Mouse (Mus musculus) embryonic facial prominence, embryonic 11.5 days (tissue): ENCODE measurements at regions not wholly inside any gene's neighbourhood (a gene's known extent, or its start where the extent isn't known, plus 50 kb on each side); places are given as distances from the start of the nearest gene placed in this dataset.

Source experiments
- ATAC-seq: fragments of 200-750 bp; cut with Nextera tagmentation; replicated peaks from 2 replicates; pipeline ENCODE4 v1.8.0; 2017; ENCODE audit warnings: low read depth; ENCODE audit not compliant: insufficient number of reproducible peaks, low FRiP score, low TSS enrichment
- DNase-seq: peaks from one replicate; pipeline ENCODE4 v3.0.0-alpha.2; 2015; ENCODE audit warnings: low spot score
- H3K27ac ChIP-seq: fragments of 300-500 bp; sonication (generic); replicated peaks from 2 replicates; pipeline ENCODE4 v1.5.1; 2014; ENCODE audit warnings: mild to moderate bottlenecking, low read depth, low read length, control low read depth
- H3K27me3 ChIP-seq: fragments of 300-500 bp; sonication (generic); 2 replicates; pipeline ENCODE4 v1.6.1; 2014; ENCODE audit warnings: mild to moderate bottlenecking, low read length, moderate library complexity, mixed read lengths; ENCODE audit not compliant: control insufficient read depth, insufficient read depth
- H3K36me3 ChIP-seq: fragments of 300-500 bp; sonication (generic); replicated peaks from 2 replicates; pipeline ENCODE4 v1.6.1; 2014; ENCODE audit warnings: low read depth, mild to moderate bottlenecking, low read length, moderate library complexity, mixed read lengths; ENCODE audit not compliant: control insufficient read depth, insufficient read depth
- H3K4me1 ChIP-seq: fragments of 300-500 bp; sonication (generic); 2 replicates; pipeline ENCODE4 v1.6.1; 2014; ENCODE audit warnings: low read length, mixed read lengths; ENCODE audit not compliant: control insufficient read depth, insufficient read depth
- H3K4me2 ChIP-seq: fragments of 300-500 bp; sonication (generic); 2 replicates; pipeline ENCODE4 v1.6.1; 2014; ENCODE audit warnings: low read depth, mild to moderate bottlenecking, control low read depth, low read length, moderate library complexity
- H3K4me3 ChIP-seq: fragments of 300-500 bp; sonication (generic); 2 replicates; pipeline ENCODE4 v1.5.1; 2014; ENCODE audit warnings: low read depth, low read length, control low read depth
- H3K9ac ChIP-seq: fragments of 300-500 bp; sonication (generic); replicated peaks from 2 replicates; pipeline ENCODE4 v1.6.1; 2014; ENCODE audit warnings: mild to moderate bottlenecking, control low read depth, low read length
- H3K9me3 ChIP-seq: fragments of 300-500 bp; sonication (generic); replicated peaks from 2 replicates; pipeline ENCODE4 v1.6.1; 2016; ENCODE audit warnings: mild to moderate bottlenecking, low read length, inconsistent platforms, mixed read lengths; ENCODE audit not compliant: control insufficient read depth
- WGBS: fragments of 180-500 bp; shearing (Covaris S2); extraction: QIAGEN DNeasy Blood & Tissue Kit; methylation state at CpG from one replicate; pipeline ENCODE4 v1.1.7; 2014; 5-methylcytosine and 5-hydroxymethylcytosine counted together

DNA sequence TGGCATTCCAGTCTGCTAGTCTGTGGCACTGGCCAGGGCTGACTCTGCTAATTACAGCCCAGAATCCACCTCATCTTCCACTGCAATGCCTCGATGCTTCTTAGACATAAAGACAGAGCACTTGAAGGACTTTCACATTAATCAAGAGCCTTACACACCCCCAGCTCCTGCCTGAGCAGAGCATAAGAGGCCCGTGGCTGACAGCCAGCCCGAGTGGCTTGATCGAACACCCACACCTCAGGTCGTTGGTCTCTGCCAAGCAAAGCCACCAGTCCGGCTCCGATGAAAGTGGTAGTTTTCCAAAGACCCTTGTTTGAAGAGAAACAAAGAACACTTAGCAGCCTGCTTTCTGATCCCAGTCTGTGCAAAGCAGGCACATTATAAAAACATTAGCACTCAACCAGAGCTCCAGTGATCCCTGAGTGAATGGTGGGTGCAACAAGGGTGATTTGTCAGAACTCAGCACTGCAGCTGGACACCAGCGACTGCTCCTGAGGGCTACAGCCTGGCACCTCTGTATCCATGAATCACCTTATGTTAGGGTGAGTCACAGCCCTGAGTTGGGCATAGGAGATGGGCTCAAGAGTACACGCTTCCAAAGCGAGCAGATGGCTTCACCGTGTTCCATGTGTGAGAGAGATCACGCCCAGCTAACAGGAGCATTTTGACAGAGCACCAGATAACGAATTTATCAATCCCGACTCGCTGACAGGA is 223.6 kb downstream of the Rnf144a start:
- H3K4me1 ChIP-seq = no peaks in the 10 kb centered on the region
- H3K9me3 ChIP-seq = no peaks in the 10 kb centered on the region
- no peaks in the 10 kb centered on the region for H3K27me3 ChIP-seq
- H3K9ac ChIP-seq = no peak overlapping the region
- H3K27ac ChIP-seq = no peak overlapping the region
- 62% methylated on average over 15 of the region's 15 CpGs for WGBS
- ATAC-seq (no peak), DNase-seq (no peak)
- no peak overlapping the region for H3K4me3 ChIP-seq
- H3K36me3 ChIP-seq = no peaks in the 10 kb centered on the region
- no peak overlapping the region for H3K4me2 ChIP-seq

DNA sequence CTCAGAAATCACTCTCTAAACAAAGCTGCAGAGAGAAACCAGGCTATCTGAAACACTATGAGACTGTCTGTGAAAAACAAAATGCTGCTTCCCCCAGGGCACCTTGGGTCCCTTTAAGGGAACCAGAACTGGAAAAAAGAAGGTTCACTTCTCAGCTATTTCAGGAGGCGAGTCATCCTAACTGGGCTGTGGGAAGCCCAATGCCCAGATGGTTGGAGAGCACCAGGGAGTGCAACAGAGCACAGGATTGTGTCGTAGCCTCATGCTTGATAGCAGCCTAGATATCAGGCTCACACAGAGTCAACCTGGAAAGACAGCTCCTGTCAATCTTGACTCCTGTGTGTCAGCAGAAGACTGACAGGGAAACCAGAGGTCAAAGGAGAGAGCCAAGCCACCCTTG is 226.1 kb downstream of the Rnf144a start:
- H3K4me2 ChIP-seq = no peak overlapping the region
- H3K4me3 ChIP-seq = no peak overlapping the region
- WGBS = 49% methylated on average over 2 of the region's 2 CpGs
- no peak overlapping the region for H3K9ac ChIP-seq
- ATAC-seq = no peak
- H3K36me3 ChIP-seq = no peaks in the 10 kb centered on the region
- H3K4me1 ChIP-seq = no peaks in the 10 kb centered on the region
- H3K27me3 ChIP-seq = no peaks in the 10 kb centered on the region
- H3K27ac ChIP-seq = no peak overlapping the region
- H3K9me3 ChIP-seq = no peaks in the 10 kb centered on the region
- DNase-seq = no peak

DNA sequence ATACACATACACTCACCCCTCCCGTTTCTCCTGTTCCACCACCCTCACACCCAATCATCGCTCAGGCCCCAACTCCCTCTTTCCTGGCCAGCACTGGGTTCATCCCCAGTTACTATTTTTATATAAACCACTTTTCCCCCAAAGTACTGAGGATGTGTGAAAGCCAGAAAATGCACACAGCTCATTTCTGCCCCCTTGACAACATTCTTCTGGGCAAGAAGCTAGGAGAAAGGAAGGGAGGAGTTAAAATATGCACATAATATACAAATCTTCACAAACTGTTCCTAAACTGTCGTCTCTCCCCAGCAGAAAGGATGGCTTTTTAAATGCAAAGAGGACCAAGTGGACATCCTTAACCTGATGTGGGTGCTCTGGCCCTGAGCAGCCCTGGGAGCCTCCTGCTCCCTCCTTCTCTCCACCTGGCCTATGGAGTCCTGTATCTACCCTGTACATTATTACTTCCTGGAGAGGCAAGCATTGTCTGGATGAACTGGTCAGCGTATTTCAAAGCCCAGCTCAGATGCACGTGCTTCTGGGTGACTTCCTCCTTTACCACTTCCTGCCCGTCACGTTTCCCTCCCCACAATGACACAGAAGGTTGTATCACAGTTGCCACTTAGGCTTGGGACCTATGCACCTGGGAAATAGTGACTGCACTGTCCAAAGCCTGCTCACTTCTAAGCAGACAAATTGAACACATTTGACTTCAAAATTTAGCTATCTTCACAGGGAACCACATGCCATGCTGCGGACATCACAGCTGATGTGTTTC is 227.8 kb downstream of the Rnf144a start:
- 83% methylated on average over 8 of the region's 8 CpGs for WGBS
- no peak for ATAC-seq

DNA sequence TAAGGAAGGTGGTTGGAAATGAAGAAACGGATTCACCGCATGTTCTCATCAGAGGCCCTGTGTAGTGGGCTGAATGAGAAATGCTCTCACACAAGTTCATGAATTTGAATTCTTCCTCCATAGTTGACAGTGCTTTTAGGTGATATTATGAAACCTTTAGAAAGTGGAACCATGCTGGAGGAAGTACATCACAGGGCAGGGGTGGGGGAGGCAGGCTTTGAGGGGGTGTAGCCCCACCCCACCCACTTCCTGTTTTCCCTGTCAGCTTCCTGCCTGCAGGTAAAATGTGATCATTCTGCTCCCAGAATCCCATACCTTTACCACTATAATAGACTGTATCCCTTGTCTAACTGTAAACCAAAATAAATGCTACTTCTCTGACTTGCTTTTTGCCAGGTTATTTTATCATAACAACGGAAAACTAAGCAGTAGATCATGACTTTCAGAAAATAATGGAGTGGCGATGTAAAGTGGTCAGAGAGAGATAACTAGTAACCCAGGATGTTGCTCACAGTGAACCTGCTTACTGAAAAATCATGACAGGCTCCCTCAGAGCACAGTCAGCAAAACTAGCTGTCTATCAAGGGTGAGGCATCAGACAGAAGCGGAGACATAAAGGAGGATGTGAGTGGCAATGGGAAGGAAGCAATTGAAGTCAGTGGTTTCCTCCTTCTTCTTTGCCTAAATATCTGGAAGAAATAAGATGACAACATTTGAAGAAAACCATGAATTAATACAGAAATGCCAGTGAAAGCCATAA is 230.2 kb downstream of the Rnf144a start:
- DNase-seq = no peak

More for the DNA sequence above, 227.8 kb downstream of the Rnf144a start:
- H3K36me3 ChIP-seq = no peaks in the 10 kb centered on the region
- no peak overlapping the region for H3K4me2 ChIP-seq
- no peak overlapping the region for H3K4me3 ChIP-seq
- no peaks in the 10 kb centered on the region for H3K4me1 ChIP-seq
- no peak for DNase-seq
- H3K27ac ChIP-seq = no peak overlapping the region
- no peak overlapping the region for H3K9ac ChIP-seq
- H3K27me3 ChIP-seq = no peaks in the 10 kb centered on the region
- no peaks in the 10 kb centered on the region for H3K9me3 ChIP-seq

DNA sequence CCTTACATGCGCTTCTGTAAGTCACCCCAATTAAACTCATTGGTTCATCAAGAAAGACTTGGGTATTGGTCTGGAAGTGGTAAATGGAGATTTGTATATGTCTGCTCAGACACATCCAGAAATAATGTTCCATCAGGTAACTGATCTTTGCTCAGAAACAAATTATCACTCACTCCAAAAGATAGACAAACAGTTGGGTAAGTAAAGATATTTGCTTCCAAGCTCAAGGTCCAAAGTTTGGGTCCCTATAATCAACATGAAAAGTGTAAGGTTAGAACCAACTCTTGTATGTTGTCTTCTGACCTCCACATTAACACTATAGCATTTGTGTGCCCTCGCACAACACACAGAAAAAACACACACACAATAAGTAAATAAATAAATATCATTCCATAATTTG is 232.0 kb downstream of the Rnf144a start:
- WGBS = 89% methylated on average over 2 of the region's 2 CpGs

More for the DNA sequence above, 230.2 kb downstream of the Rnf144a start:
- Histone ChIP-seq H3K4me2 (no peak overlapping the region), H3K4me3 (no peak overlapping the region), H3K27me3 (no peaks in the 10 kb centered on the region), H3K36me3 (no peaks in the 10 kb centered on the region), H3K9ac (no peak overlapping the region), H3K9me3 (no peaks in the 10 kb centered on the region), H3K27ac (no peak overlapping the region), H3K4me1 (no peaks in the 10 kb centered on the region)
- ATAC-seq = no peak
- 89% methylated on average over 5 of the region's 5 CpGs for WGBS

DNA sequence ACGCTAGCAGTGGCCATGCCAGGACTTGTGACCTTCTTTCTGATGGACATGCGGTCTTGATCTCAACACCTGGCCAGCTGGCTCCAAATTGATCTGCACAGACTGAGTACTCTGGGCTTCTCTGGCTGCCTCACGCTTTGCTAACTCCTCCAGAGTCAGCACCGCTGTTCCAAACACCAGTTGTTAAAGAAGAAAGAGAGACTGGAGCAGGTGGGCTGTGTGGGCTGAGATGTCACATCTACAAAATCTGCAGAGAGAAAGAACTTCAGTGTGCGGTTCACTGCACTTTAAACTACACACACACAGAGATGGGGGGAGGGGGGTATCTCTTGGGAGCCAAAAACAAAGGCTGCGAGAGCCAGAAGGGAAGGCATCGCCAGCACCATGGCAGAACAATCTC is 234.2 kb downstream of the Rnf144a start:
- no peak for ATAC-seq

More for the DNA sequence above, 232.0 kb downstream of the Rnf144a start:
- H3K27ac ChIP-seq = no peak overlapping the region
- no peaks in the 10 kb centered on the region for H3K4me1 ChIP-seq
- H3K27me3 ChIP-seq = no peaks in the 10 kb centered on the region
- no peak overlapping the region for H3K9ac ChIP-seq
- ATAC-seq = no peak
- H3K4me2 ChIP-seq = no peak overlapping the region
- DNase-seq = no peak
- no peak overlapping the region for H3K4me3 ChIP-seq
- H3K36me3 ChIP-seq = no peaks in the 10 kb centered on the region
- no peaks in the 10 kb centered on the region for H3K9me3 ChIP-seq

DNA sequence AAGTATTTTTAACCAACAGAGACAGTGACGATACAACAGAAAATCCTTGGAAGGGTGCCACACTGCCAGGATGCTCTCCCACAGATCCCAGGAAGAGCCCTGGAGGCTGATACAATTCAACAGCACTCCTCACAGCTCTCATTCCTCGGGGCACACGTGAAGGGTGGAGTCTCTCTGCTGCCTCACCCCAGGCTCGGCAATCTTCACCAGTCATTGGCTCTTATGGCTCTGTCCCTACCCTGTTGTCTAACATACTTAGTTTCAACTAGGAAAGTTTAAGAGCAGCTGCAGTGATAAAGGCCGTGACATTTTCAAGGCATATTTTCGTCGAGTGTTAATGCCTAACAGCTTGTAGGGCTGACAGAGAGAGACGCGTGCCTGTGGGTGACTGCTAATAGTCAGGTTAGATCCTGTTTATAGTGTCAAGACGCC is 238.8 kb downstream of the Rnf144a start:
- H3K9me3 ChIP-seq = no peaks in the 10 kb centered on the region
- ATAC-seq = no peak
- no peak for DNase-seq
- 43% methylated on average over 10 of the region's 10 CpGs for WGBS
- no peaks in the 10 kb centered on the region for H3K27me3 ChIP-seq
- no peaks in the 10 kb centered on the region for H3K4me1 ChIP-seq
- H3K4me2 ChIP-seq = no peak overlapping the region
- H3K27ac ChIP-seq = no peak overlapping the region
- no peak overlapping the region for H3K4me3 ChIP-seq
- H3K9ac ChIP-seq = no peak overlapping the region
- H3K36me3 ChIP-seq = no peaks in the 10 kb centered on the region

More for the DNA sequence above, 234.2 kb downstream of the Rnf144a start:
- no peak for DNase-seq
- 84% methylated on average over 7 of the region's 7 CpGs for WGBS
- Histone ChIP-seq H3K4me2 (no peak overlapping the region), H3K9me3 (no peaks in the 10 kb centered on the region), H3K4me1 (no peaks in the 10 kb centered on the region), H3K27ac (no peak overlapping the region), H3K27me3 (no peaks in the 10 kb centered on the region), H3K36me3 (no peaks in the 10 kb centered on the region), H3K9ac (no peak overlapping the region), H3K4me3 (no peak overlapping the region)
